Mouse (Mus musculus) lung, adult 2 months (tissue): ENCODE data around the gene Ttc9c. TPM values are rescaled to one million over a fixed set of nuclear protein-coding genes. Genes with fewer than 3 reads are reported as not detected.
A peak's percentile ranks its signal among the peaks of the same experiment; 100 is the strongest.

Experiments used
- DNase-seq: peaks from one replicate; pipeline ENCODE4 v3.0.0; 2022
- H3K4me1 ChIP-seq: fragments of 200-500 bp; 2 replicates; pipeline ENCODE4 v1.6.1; 2011; ENCODE audit warnings: low read length; ENCODE audit not compliant: control insufficient read depth, insufficient read depth
- H3K4me3 ChIP-seq: fragments of 200-500 bp; replicated peaks from 2 replicates; pipeline ENCODE3; 2011; ENCODE audit warnings: low read depth, mild to moderate bottlenecking, control low read depth, low read length; ENCODE audit errors: extremely low read depth
- CTCF ChIP-seq: fragments of 200-500 bp; IDR thresholded peaks from 2 replicates; pipeline ENCODE4 v1.5.1; 2011; ENCODE audit warnings: mild to moderate bottlenecking, low read length, control low read depth; ENCODE audit not compliant: insufficient read depth
- POLR2A ChIP-seq: fragments of 200-500 bp; IDR thresholded peaks from 2 replicates; pipeline ENCODE4 v1.6.1; 2011; ENCODE audit warnings: low read depth, mild to moderate bottlenecking, control low read depth, low read length, borderline replicate concordance; ENCODE audit errors: extremely low read depth
- WGBS: fragments of 180-500 bp; shearing (Covaris S2); methylation state at CpG from one replicate; pipeline ENCODE4 v1.1.7; 2018; 5-methylcytosine and 5-hydroxymethylcytosine counted together
- polyA plus RNA-seq: library from polyadenylated mRNA; depleted of rRNA; stranded (reverse); fragments of >200 nt; gene quantifications from 2 replicates; pipeline ENCODE4 v1.2.3, GENCODE M21; 2012; rRNA removed

Ttc9c gene
- 8.5 and 12.8 TPM in 2 replicates for polyA plus RNA-seq

DNA sequence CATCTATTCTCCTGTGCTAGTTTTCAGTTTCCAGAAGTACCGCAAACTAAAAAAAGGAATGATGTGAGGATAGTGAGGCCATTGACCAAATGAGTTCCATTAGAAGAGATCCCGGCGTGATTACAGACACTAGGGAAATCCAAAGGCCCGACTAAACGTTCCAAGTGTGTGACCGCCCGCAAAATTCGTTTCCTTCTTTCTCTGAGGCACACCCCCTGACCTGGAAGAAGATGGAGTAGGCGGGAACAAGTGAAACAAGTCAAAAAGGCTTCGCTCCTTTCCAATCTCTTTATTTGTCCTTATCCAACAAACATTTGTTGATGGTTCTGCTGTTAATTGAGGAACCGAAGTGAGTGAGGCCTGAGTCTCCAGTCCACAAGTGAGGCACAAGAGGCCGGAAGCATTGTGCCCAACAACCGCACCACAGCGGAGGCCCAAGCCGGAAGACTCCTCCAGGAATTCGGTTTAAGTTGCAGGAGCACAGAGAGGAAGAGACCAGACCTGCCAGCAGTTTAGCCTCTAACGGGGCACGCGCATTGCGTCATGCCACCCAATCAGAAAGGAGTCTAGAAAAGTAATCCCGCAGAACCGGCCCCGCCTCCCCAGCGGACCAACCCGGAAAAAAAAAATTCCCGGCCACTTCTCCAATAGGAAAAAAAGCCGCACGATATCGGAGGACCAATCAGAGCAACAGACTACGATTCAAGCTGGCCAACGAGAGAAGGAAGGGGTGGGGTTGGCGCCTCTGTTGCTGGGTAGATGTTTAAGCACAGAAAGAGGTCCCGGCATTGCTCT lies at the start of gene Ttc9c:
Gene Ttc9c, minus strand, starts transcription at position 533 of the 795 bp plus-strand sequence.
- DNase-seq = peak; percentile 92
- Histone ChIP-seq H3K4me1 (peaks cover 9% of the 10 kb centered on the region), H3K4me3 (peak within 1 kb of the TSS; percentile 97)
- under 1% methylated on average over 33 of the region's 33 CpGs for WGBS
- TF ChIP-seq CTCF (no peak), POLR2A (peak; percentile 89; the same call in 1 of the 2 replicates)

DNA sequence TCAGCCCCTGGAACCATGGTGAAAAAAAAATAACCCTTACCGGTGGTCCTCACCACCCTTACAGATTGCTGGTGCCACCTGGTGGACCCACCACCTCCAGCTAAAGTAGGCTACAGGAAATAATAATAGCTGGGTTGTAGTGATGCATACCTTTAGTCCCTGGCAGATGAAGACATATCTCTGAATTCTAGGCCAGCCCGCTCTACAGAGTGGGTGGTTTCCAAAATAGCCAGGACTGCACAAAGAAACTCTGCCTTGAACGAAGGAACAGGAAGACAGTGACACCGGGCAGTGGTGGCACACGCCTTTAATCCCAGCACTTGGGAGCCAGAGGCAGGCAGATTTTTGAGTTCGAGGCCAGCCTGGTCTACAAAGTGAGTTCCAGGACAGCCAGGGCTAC lies 45.1 kb upstream of the Ttc9c start:
- WGBS = 74% methylated on average over 6 of the region's 6 CpGs
- Histone ChIP-seq H3K4me3 (no peak overlapping the region), H3K4me1 (no peaks in the 10 kb centered on the region)
- TF ChIP-seq POLR2A = no peak
- TF ChIP-seq CTCF = no peak
- no peak for DNase-seq

DNA sequence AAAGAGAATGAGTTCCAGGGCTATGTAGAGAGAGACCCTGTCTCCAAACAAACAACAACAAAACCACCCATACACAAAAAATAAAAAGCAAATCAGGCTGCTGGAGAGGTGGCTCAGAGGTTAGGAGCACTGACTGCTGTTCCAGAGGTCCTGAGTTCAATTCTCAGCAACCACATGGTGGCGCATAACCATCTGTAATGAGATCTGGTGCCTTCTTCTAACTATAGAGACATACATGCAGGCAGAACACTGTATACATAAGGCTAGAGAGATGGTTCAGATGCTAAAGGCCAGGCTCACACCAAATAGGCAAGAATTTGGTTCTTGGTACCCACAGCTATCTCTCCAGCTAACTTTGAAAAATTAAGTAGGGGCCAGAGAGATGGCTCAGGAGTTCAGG lies 39.9 kb upstream of the Ttc9c start:
- TF ChIP-seq CTCF (no peak), POLR2A (no peak)
- 25% methylated on average over 1 of the region's 1 CpGs for WGBS
- H3K4me3 ChIP-seq = no peak overlapping the region
- no peaks in the 10 kb centered on the region for H3K4me1 ChIP-seq
- DNase-seq = no peak

DNA sequence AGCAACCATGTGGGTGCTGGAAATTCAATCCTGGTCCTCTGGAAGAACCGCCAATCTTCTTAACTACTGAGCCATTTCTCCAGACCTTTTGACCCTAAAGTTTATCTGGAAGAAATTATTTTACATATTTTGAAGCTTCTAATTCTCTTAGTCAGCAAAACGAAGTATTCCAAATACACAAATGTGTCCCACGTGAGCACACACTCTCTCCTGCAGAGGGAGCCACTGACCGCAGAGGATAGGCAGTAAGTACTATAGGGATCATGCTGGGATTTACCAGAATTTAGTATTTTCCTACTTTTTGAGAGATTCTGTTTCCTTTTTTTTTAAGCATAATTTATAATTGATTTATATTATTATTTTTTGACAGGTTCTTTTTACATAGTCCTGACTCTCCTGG lies 38.6 kb upstream of the Ttc9c start:
- no peak for TF ChIP-seq POLR2A
- TF ChIP-seq CTCF = peak; percentile 86
- Histone ChIP-seq H3K4me3 (no peak overlapping the region), H3K4me1 (no peaks in the 10 kb centered on the region)
- DNase-seq = no peak
- WGBS = 31% methylated on average over 4 of the region's 4 CpGs

DNA sequence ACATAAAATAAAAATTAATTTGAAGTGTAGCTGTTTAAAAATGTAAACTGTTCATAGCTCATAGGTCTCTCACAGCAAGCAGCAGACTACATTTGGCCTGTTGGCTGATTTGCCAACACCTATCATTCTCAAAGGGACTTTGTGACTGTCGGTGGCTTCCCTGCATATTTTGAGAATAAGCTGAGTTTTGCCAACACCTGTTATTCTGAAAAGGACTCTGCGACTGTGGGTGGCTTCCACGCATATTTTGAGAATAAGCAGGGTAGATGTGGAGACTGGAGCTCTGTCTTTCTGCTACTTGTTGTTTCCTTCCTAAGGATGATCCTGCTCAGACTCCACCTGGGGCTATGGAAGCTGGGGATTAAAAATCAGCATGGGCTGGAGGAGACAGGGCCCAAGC lies 34.0 kb upstream of the Ttc9c start:
- H3K4me3 ChIP-seq = no peak overlapping the region
- WGBS = 77% methylated on average over 3 of the region's 3 CpGs
- H3K4me1 ChIP-seq = no peaks in the 10 kb centered on the region
- DNase-seq = no peak
- TF ChIP-seq CTCF (no peak), POLR2A (no peak)

DNA sequence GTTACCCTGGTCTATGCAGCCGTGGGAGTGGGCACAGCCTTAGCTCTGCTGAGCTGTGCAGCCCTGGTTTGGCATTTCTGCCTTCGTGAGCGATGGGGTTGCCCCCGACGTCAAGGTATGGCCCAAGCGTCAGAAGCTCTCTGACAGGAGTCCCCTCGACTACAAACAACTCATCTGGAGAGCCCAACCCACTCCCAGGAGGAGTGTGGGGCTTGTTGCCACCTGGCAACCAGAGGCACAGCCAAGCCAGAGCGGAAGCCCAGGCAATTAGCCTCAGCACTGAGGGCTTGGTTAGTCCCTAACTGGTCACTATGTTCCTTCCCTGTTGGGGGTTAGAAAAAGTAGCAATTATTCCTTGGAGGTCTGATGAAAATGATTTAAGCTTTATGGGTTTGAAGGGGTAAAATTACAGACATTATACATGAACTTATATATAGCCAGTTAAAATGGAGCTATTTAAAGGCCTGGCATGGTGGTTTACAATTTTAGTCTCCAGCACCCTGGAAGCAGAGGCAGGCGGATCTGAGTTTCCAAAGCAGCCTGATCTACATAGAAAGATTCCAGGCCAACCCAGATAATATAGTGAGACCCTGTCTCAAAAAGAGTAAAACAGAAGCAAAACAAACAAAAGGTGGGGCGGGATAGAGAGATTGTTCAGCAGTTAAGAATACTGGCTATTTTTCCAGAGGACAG lies 33.2 kb upstream of the Ttc9c start:
- Histone ChIP-seq H3K4me1 (no peaks in the 10 kb centered on the region), H3K4me3 (peak overlapping the region; percentile 3)
- TF ChIP-seq POLR2A = no peak
- TF ChIP-seq CTCF = no peak
- 57% methylated on average over 10 of the region's 10 CpGs for WGBS
- DNase-seq = no peak

DNA sequence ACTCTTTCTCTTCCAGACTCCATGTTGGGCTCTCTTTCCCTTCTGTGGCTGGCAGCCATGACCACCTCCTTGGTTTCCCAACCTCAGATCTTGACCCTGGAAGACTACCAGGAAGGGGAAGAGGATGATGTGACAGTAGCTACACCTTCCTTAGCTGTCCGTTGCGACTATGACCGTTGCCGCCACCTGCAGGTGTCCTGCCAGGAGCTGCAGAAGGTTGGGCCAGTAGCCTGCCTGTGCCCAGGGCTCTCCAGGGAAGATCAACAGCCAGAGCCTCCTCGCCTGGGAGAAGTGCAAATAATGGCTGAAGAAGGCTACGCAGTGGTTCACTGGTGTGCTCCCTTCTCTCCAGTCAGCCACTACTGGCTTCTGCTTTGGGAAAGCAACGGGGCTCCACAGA lies 32.5 kb upstream of the Ttc9c start:
- 42% methylated on average over 7 of the region's 7 CpGs for WGBS
- peak; percentile 43 for DNase-seq
- TF ChIP-seq POLR2A (no peak), CTCF (peak; percentile 22; the same call in 1 of the 2 replicates)
- no peak overlapping the region for H3K4me3 ChIP-seq
- H3K4me1 ChIP-seq = no peaks in the 10 kb centered on the region

DNA sequence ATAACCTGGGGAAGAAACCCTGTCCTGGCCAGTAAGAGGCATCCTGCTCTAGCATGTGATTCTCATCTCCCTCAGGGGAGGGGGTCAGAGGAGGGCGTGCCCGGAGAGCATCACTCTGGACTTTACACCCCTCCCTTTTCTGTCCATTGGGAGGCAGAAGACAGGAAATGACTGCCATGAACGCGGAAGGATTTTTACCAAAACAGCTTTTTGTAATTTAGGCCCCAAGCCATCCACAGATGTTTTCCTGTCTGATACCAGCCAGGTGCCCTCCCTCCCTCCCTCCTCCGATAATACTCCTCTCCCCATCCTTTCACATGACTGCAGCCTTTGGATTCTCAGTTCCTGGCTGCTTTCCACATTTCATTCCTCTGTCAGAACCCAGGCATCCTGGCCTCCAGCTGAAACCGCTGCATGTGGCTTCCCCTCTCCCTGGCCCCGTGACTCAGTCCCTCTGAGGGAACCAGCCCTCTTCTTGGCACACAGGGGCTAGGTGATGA lies 31.3 kb upstream of the Ttc9c start, which contains the start of gene Lrrn4cl:
Gene Lrrn4cl, plus strand, starts transcription at position 367 of the 500 bp plus-strand sequence.
- H3K4me1 ChIP-seq = no peaks in the 10 kb centered on the region
- H3K4me3 ChIP-seq = no peak within 1 kb of the TSS
- TF ChIP-seq CTCF (no peak), POLR2A (no peak)
- WGBS = 26% methylated on average over 7 of the region's 7 CpGs
- no peak for DNase-seq

DNA sequence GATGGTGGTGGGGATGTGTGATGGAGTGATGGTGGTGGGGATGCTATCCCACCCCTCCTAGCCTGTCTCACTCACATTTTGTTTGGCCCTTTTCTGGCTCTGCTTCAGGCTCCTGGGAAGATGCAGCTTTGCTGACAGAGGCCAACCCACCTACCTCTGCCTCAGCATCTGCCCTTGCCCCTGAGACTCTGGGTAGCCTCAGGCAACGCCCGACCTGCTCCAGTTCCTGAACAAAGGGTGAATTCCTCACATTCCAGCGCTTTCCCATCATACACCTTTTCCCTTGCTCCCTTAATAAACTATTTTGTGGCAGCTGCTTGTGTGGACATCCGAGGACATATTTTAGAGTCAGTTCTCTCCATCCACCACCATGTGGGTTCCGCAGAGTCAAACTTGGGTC lies 29.2 kb upstream of the Ttc9c start:
- WGBS = 82% methylated on average over 5 of the region's 5 CpGs
- DNase-seq = no peak
- no peak for TF ChIP-seq POLR2A
- TF ChIP-seq CTCF = no peak
- H3K4me3 ChIP-seq = no peak overlapping the region
- no peaks in the 10 kb centered on the region for H3K4me1 ChIP-seq
